Mouse (Mus musculus): ENCODE data around the gene Tshz2. TPM values are rescaled to one million over a fixed set of nuclear protein-coding genes. Genes with fewer than 3 reads are reported as not detected.

Tshz2 gene
- polyA plus RNA-seq, 1 experiment, result 4.5 TPM

DNA sequence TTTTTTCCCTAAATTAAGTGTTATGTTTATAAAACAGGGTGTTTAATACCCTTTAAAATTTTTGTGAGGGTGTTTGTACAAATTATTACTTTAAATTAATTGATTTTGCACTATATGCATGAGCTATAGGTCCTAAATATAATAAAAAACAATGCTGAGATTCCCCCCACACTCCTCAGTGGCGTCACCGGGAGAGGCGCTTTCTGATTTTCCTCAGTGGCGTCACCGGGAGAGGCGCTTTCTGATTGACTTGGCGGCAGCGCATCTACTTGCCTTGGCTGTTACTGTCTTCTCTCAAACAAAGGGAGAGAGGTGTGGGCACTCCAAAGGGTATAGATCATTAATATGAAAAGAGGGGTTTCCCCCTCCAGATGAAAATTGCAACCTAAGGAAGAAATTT is 179.2 kb downstream of the Tshz2 start:
- Histone ChIP-seq H3K36me3 (ENCODE audit: control insufficient read depth, insufficient read depth, low read length) (no peaks in the 10 kb centered on the region), H3K27me3 (ENCODE audit: control insufficient read depth, insufficient read depth, low read length) (no peaks in the 10 kb centered on the region), H3K4me3 (ENCODE audit: control insufficient read depth, low read depth, low read length) (no peak overlapping the region), H3K4me1 (ENCODE audit: control insufficient read depth, insufficient read depth, low read length) (no peaks in the 10 kb centered on the region), H3K27ac (ENCODE audit: control insufficient read depth, insufficient read depth, low read depth, low read length) (no peak overlapping the region)
- TF ChIP-seq POLR2A (IDR thresholded peaks at IDR 0.05; ENCODE audit: control insufficient read depth, low read depth, low read length) (no peak), CTCF (IDR thresholded peaks at IDR 0.05; ENCODE audit: control insufficient read depth, insufficient read depth, insufficient replicate concordance, low read depth, low read length) (no peak)

DNA sequence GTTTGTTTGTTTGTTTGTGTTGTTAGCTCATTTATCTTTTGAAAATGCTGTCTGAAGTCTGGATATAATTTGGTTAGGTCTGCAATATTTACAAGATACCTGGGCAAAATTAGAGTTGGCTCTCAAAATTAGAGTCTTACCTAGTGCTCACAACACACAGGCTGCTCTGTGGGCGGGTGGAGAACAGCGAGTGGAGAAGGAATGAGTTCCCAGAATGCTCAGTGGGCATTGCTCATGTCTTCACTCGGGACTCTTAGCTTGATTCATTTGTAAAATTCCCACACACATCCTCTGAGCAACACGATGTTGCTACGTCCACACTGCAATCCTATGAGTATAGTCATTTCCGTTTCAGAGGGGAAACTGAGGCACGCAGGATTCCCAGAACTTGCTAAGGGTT is 180.1 kb downstream of the Tshz2 start:
- no peaks in the 10 kb centered on the region for H3K36me3 ChIP-seq (ENCODE audit: control insufficient read depth, insufficient read depth, low read length)
- TF ChIP-seq POLR2A (IDR thresholded peaks at IDR 0.05; ENCODE audit: control insufficient read depth, low read depth, low read length), result no peak
- TF ChIP-seq CTCF (IDR thresholded peaks at IDR 0.05; ENCODE audit: control insufficient read depth, insufficient read depth, insufficient replicate concordance, low read depth, low read length), result no peak
- H3K4me3 ChIP-seq (ENCODE audit: control insufficient read depth, low read depth, low read length), result no peak overlapping the region
- no peaks in the 10 kb centered on the region for H3K27me3 ChIP-seq (ENCODE audit: control insufficient read depth, insufficient read depth, low read length)
- H3K4me1 ChIP-seq (ENCODE audit: control insufficient read depth, insufficient read depth, low read length), result no peaks in the 10 kb centered on the region
- H3K27ac ChIP-seq (ENCODE audit: control insufficient read depth, insufficient read depth, low read depth, low read length), result no peak overlapping the region

DNA sequence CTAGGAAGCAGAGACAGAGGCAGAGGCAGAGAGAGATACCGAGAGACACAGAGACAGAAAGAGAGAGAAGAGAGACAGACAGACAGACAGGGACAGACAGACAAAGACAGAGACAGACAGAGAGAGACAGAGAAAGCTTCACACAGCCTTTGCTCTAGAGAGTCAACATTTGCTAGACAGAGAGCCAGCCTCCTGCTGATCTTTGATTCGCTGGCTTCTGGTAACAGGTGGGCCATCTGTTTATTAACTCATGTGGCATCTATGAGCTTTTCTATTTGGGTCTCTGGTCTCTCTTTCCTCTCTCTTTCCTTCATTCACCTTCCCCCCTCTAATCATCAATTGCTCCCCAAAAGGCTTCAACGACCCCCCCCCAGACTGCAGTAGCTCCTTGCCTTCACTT is 181.5 kb downstream of the Tshz2 start:
- TF ChIP-seq CTCF (IDR thresholded peaks at IDR 0.05; ENCODE audit: control insufficient read depth, insufficient read depth, insufficient replicate concordance, low read depth, low read length), result no peak
- TF ChIP-seq POLR2A (IDR thresholded peaks at IDR 0.05; ENCODE audit: control insufficient read depth, low read depth, low read length), result no peak
- no peaks in the 10 kb centered on the region for H3K36me3 ChIP-seq (ENCODE audit: control insufficient read depth, insufficient read depth, low read length)
- no peaks in the 10 kb centered on the region for H3K27me3 ChIP-seq (ENCODE audit: control insufficient read depth, insufficient read depth, low read length)
- H3K4me1 ChIP-seq (ENCODE audit: control insufficient read depth, insufficient read depth, low read length), result no peaks in the 10 kb centered on the region
- no peak overlapping the region for H3K4me3 ChIP-seq (ENCODE audit: control insufficient read depth, low read depth, low read length)
- no peak overlapping the region for H3K27ac ChIP-seq (ENCODE audit: control insufficient read depth, insufficient read depth, low read depth, low read length)

DNA sequence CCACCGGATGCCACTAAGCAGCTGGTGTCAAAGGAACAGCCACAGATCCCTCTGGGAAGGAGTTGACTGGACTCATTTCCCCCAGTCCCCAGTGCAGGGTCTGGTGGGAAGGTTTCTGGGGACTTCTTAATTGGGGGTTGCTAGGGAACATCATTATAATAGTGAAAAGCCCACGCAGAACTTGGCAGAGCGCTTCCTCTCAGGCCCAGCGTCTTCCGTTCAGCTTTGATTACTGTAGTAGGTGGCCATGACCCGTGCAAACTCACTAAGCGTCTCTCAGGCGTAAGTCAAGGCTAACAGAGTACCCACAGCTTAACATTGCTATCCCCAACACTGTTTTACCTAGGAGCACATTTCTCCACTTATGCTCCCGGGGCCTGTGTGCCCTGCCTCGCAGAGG is 181.9 kb downstream of the Tshz2 start:
- H3K36me3 ChIP-seq (ENCODE audit: control insufficient read depth, insufficient read depth, low read length), result no peaks in the 10 kb centered on the region
- H3K4me1 ChIP-seq (ENCODE audit: control insufficient read depth, insufficient read depth, low read length), result no peaks in the 10 kb centered on the region
- no peaks in the 10 kb centered on the region for H3K27me3 ChIP-seq (ENCODE audit: control insufficient read depth, insufficient read depth, low read length)
- H3K4me3 ChIP-seq (ENCODE audit: control insufficient read depth, low read depth, low read length), result no peak overlapping the region
- TF ChIP-seq POLR2A (IDR thresholded peaks at IDR 0.05; ENCODE audit: control insufficient read depth, low read depth, low read length), result no peak
- TF ChIP-seq CTCF (IDR thresholded peaks at IDR 0.05; ENCODE audit: control insufficient read depth, insufficient read depth, insufficient replicate concordance, low read depth, low read length), result no peak
- H3K27ac ChIP-seq (ENCODE audit: control insufficient read depth, insufficient read depth, low read depth, low read length), result no peak overlapping the region

DNA sequence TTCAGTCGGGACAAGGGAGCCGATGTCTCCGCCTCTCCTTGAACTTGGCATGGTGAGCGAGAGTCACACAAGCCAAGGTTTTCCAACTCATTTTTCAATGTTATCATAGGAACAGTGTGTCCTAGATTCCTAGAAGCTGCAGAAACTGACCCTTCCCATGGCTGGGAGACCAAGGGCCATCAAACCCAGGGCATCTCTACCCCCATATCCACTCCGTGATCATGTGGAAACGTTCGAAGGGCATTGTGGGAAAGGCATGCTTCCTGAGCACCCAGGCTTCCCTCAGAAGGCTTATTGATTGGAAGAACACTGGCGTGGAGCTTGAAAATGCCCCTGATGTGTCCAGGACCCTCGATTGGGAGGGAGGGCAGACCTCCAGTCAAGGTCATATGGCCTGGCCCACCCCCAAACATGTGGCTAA is 188.2 kb downstream of the Tshz2 start:
- TF ChIP-seq POLR2A (IDR thresholded peaks at IDR 0.05; ENCODE audit: control insufficient read depth, low read depth, low read length) (no peak), CTCF (IDR thresholded peaks at IDR 0.05; ENCODE audit: control insufficient read depth, insufficient read depth, insufficient replicate concordance, low read depth, low read length) (no peak)
- peak overlapping the region; percentile 88 for H3K27ac ChIP-seq (ENCODE audit: control insufficient read depth, insufficient read depth, low read depth, low read length)
- no peaks in the 10 kb centered on the region for H3K36me3 ChIP-seq (ENCODE audit: control insufficient read depth, insufficient read depth, low read length)
- peaks cover 5% of the 10 kb centered on the region for H3K4me1 ChIP-seq (ENCODE audit: control insufficient read depth, insufficient read depth, low read length)
- no peak overlapping the region for H3K4me3 ChIP-seq (ENCODE audit: control insufficient read depth, low read depth, low read length)
- H3K27me3 ChIP-seq (ENCODE audit: control insufficient read depth, insufficient read depth, low read length), result no peaks in the 10 kb centered on the region

DNA sequence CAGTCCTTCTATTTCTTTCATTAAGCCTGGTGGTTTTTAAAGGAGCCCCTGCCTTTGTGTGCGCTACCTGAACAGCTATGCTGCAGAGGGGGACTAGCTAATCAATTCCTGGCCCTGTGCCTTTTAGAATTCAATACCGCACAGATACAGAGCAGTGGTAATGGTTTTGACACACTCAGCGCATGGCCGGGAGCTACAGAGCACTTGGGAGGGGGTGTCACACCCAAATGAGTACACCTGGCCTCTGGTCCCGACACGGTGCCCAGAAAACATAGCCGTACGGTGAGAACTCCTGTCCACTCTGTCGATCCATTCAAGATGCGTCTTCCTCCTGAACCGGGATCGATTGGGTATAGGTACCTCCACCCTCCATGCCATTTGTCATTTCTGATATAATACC is 193.1 kb downstream of the Tshz2 start:
- TF ChIP-seq CTCF (IDR thresholded peaks at IDR 0.05; ENCODE audit: control insufficient read depth, insufficient read depth, insufficient replicate concordance, low read depth, low read length) (no peak), POLR2A (IDR thresholded peaks at IDR 0.05; ENCODE audit: control insufficient read depth, low read depth, low read length) (no peak)
- Histone ChIP-seq H3K36me3 (ENCODE audit: control insufficient read depth, insufficient read depth, low read length) (no peaks in the 10 kb centered on the region), H3K27me3 (ENCODE audit: control insufficient read depth, insufficient read depth, low read length) (no peaks in the 10 kb centered on the region), H3K4me1 (ENCODE audit: control insufficient read depth, insufficient read depth, low read length) (peaks cover 5% of the 10 kb centered on the region), H3K4me3 (ENCODE audit: control insufficient read depth, low read depth, low read length) (no peak overlapping the region), H3K27ac (ENCODE audit: control insufficient read depth, insufficient read depth, low read depth, low read length) (no peak overlapping the region)

DNA sequence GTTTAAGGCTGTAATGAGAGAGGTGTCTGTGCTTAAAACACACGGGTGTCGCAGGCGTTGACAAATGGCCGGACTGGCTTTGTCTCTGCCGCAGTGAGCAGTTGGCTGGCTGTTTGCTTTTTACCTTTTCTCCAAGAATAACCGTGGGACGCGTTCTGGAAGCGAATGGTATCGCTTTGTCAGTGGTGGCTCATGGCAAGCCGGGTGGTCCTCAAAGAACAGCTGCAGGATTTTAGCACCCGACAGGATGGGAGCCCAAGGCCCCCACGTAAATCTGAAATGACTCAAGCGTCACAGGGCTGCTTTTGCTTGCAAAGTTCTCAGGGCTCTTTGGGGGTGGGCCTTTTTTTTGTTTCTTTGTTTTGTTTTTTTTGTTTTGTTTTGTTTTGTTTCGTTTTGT is 193.5 kb downstream of the Tshz2 start:
- no peak overlapping the region for H3K4me3 ChIP-seq (ENCODE audit: control insufficient read depth, low read depth, low read length)
- no peak overlapping the region for H3K27ac ChIP-seq (ENCODE audit: control insufficient read depth, insufficient read depth, low read depth, low read length)
- H3K4me1 ChIP-seq (ENCODE audit: control insufficient read depth, insufficient read depth, low read length), result peaks cover 3% of the 10 kb centered on the region
- no peaks in the 10 kb centered on the region for H3K27me3 ChIP-seq (ENCODE audit: control insufficient read depth, insufficient read depth, low read length)
- H3K36me3 ChIP-seq (ENCODE audit: control insufficient read depth, insufficient read depth, low read length), result no peaks in the 10 kb centered on the region
- TF ChIP-seq CTCF (IDR thresholded peaks at IDR 0.05; ENCODE audit: control insufficient read depth, insufficient read depth, insufficient replicate concordance, low read depth, low read length) (no peak), POLR2A (IDR thresholded peaks at IDR 0.05; ENCODE audit: control insufficient read depth, low read depth, low read length) (no peak)

DNA sequence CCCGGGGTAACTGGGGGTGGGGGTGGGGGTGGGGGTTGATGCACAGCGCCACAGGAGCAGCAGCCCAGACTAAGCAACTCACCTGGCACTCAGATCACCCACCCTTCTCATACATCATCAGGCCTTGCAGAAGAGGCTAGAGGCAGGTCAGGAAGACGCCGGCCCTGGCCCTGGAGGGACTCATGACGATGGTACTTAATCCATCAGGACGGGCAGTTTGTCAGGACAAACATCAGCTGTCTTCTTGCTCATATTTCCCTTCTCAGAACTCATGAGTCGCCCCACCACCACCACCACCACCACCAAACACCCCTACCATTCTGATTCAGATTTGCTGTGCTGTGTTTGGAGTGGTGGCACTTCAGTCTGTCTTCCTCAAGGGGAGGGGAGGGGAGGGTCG is 194.0 kb downstream of the Tshz2 start:
- Histone ChIP-seq H3K4me3 (ENCODE audit: control insufficient read depth, low read depth, low read length) (no peak overlapping the region), H3K4me1 (ENCODE audit: control insufficient read depth, insufficient read depth, low read length) (no peaks in the 10 kb centered on the region), H3K36me3 (ENCODE audit: control insufficient read depth, insufficient read depth, low read length) (no peaks in the 10 kb centered on the region), H3K27me3 (ENCODE audit: control insufficient read depth, insufficient read depth, low read length) (no peaks in the 10 kb centered on the region), H3K27ac (ENCODE audit: control insufficient read depth, insufficient read depth, low read depth, low read length) (no peak overlapping the region)
- TF ChIP-seq POLR2A (IDR thresholded peaks at IDR 0.05; ENCODE audit: control insufficient read depth, low read depth, low read length), result no peak
- no peak for TF ChIP-seq CTCF (IDR thresholded peaks at IDR 0.05; ENCODE audit: control insufficient read depth, insufficient read depth, insufficient replicate concordance, low read depth, low read length)
